Mouse (Mus musculus) lung, adult 2 months (tissue): ENCODE measurements around the gene Sorbs2.

Source experiments
- CTCF ChIP-seq: fragments of 200-500 bp; IDR thresholded peaks from 2 replicates; pipeline ENCODE4 v1.5.1; 2011; ENCODE audit warnings: mild to moderate bottlenecking, low read length, control low read depth; ENCODE audit not compliant: insufficient read depth
- POLR2A ChIP-seq: fragments of 200-500 bp; IDR thresholded peaks from 2 replicates; pipeline ENCODE4 v1.6.1; 2011; ENCODE audit warnings: low read depth, mild to moderate bottlenecking, control low read depth, low read length, borderline replicate concordance; ENCODE audit errors: extremely low read depth

DNA sequence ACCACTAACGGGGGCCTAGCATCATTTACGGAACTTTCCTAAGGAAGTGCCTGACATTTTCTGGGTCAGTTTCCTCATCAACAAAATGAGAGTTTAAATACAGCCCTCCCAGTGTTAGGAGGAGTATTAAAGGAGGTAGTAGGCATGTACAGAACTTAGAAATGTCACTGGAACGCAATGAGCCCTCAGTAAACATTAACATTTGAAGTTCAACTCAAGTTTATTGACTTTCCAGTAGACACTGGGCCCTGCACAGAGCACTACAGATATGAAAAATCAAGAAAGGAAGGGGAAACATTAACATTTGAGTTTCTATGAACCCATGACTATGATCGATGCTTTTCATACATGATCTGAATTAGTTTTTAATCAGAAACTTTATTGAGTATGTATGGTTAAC, 347.5 kb downstream of the Sorbs2 start:
- no peak for TF ChIP-seq CTCF
- TF ChIP-seq POLR2A: no peak
